Mouse (Mus musculus) duodenum, adult 2 months (tissue): ENCODE results near the gene Slc5a4b. TPM values are rescaled to one million over a fixed set of nuclear protein-coding genes. Genes with fewer than 3 reads are reported as not detected.

Experiments
- polyA plus RNA-seq: library from polyadenylated mRNA; depleted of rRNA; stranded (reverse); fragments of >200 nt; gene quantifications from 2 replicates; pipeline ENCODE4 v1.2.3, GENCODE M21; 2012; ENCODE audit warnings: low replicate concordance; rRNA removed

Slc5a4b gene
- 5.3 and 58.4 TPM in 2 replicates for polyA plus RNA-seq

DNA sequence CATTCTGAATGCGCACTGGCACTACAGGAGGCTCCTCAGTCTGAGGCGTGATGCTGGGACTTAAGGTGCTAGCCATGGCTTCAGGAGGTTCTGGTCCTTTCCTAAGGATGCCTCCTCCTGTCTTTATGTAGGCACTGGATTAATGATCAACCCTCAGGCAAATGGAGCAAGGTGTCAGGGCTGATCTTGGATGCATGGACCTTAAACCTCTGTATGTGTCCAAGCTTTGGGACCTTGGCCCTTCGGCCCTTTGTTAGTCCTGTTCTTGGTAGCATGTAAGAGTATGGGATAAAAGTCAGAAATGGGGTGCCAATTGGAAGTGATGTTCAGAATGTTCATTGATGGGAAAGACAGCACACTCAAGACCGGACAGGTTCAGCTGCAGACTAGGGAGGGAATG, at the start of gene Slc5a4b:
Gene Slc5a4b (minus strand): TSS at position 101 of the 400 bp plus-strand sequence.

DNA sequence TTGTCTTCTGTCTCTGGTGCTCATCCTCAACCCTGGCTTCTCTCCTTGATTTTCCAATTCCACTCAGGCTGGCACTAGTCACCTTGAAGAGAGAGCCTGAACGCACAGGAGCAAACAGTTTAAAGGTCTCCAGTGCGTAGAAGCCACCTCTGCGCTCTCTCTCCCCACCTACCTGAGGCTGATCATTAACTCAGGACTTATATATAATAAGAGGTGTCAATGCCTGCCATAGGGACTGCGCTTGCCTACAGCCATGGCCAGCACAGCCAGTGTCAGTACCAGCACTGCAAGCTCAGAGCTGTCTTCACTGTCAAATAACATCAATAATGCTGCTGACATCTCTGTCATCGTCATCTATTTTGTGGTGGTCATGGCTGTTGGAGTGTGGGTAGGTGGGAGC, 36.5 kb upstream of the Slc5a4b start, which contains the start of gene Slc5a4a:
Gene Slc5a4a (plus strand): TSS at position 174 of the 400 bp plus-strand sequence.

DNA sequence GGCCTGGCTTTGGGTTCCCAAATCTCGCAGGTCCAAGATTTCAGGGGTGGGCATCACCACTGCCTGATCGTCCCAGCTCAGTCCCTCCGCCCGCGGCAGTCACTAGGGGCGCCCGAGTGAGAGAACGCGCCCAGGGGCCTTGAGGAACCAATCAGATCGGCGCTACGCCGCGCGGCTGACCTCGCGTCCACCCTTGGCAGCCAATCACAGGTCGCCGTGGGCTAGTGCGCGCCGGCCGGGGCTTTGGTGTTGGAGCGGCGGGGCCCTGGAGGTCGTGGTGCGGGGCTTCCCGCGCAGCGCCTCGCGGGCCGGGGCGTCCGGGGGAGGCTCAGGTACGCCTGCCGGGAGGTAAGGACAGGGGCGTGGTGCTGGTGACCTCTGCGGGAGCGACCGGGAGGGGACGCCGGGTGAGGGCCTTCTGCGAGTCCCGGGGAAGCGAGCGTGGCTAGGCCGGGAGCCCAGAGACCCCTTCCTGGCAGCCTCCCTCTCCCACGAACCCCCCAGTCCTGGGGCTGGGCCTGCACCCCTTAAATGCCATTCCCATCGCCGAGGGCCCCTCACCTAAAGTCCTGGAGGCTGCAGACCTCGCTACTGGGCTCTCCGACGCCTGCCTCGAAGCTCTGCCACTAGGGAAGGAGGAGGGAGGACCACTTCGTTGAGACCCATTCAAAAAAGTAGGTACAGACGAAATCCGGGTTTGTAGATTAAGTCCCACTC, 78.2 kb downstream of the Slc5a4b start, which contains the start of gene Zfp280b:
Gene Zfp280b (plus strand): TSS at position 249 of the 717 bp plus-strand sequence.

Other genes starting within 250 kb of the Slc5a4b start
- 82.6 and 108 TPM in 2 replicates for gene Derl3, start 217.5 kb downstream of the Slc5a4b start, polyA plus RNA-seq
- 32.6 and 50.7 TPM in 2 replicates for gene Smarcb1, start 189.3 kb downstream of the Slc5a4b start, polyA plus RNA-seq
- gene Chchd10, start 177.8 kb downstream of the Slc5a4b start, polyA plus RNA-seq: 2,198 and 3,586 TPM in 2 replicates
- gene Mmp11, start 174.5 kb downstream of the Slc5a4b start, polyA plus RNA-seq: 7.4 and 10.6 TPM in 2 replicates
- gene Gm867, start 170.3 kb downstream of the Slc5a4b start, polyA plus RNA-seq: not detected in 2 replicates
- gene Vpreb3, start 167.9 kb downstream of the Slc5a4b start, polyA plus RNA-seq: 15.6 and 34.8 TPM in 2 replicates
- 0.06 and 0.18 TPM in 2 replicates for gene Gm5134, start 156.4 kb downstream of the Slc5a4b start, polyA plus RNA-seq
- gene Zfp280b, start 78.3 kb downstream of the Slc5a4b start, polyA plus RNA-seq: 3.8 TPM in 2 replicates
- gene Slc5a4a, start 36.5 kb upstream of the Slc5a4b start, polyA plus RNA-seq: 7.9 and 74.2 TPM in 2 replicates
- 14.6 and 20.6 TPM in 2 replicates for gene Prmt2, start 126.9 kb upstream of the Slc5a4b start, polyA plus RNA-seq
- 0.44 and 1.6 TPM in 2 replicates for gene S100b, start 142.9 kb upstream of the Slc5a4b start, polyA plus RNA-seq
- gene Dip2a, start 234.3 kb upstream of the Slc5a4b start, polyA plus RNA-seq: 7.9 and 8.9 TPM in 2 replicates